1 mouse cellular context compared by ENCODE assay signal in the genomic region with DNA sequence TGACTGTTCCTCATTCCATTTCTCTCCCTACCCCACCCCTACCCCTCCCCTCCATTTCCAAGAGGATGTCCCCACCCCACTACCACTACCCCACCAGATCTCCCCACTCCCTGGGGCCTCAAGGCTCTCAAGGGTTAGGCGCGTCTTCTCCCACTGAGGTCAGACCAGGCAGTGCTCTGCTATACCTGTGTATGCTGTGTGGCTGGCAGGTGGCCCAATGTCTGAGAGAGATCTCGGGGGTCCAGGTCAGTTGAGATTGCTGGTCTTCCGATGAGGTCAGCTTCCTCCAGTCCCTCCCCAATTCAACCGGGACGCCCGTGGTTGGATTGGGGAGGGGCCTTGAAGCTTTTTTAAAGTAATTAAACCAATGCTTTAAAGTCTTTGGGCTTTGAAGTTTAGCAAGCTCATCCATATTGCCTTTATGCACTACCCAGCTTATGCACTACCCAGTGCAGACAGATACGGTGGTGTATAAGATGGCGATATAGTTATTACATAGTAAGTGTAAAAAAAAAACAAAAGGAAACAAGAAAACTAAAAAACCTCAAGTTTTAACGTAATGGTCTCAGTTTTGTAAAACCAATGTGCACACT.
TF ChIP-seq lines count a peak whose summit lies in the region.

No protein-coding gene starts in this region.

TF ChIP-seq in CH12.LX, 34 proteins besides CTCF, POLR2A, EP300 and RAD21 (continued from another document):
- TF ChIP-seq MAZ (IDR thresholded peaks at IDR 0.05; ENCODE audit: low read depth, low read length) = no peak
- TF ChIP-seq IRF4 (IDR thresholded peaks at IDR 0.05; ENCODE audit: low read depth, low read length) = no peak
- TF ChIP-seq TCF12 (IDR thresholded peaks at IDR 0.05; ENCODE audit: low read depth, low read length) = no peak
- no peak for TF ChIP-seq MEF2A (IDR thresholded peaks at IDR 0.05; ENCODE audit: borderline replicate concordance, low read depth, low read length)
- no peak for TF ChIP-seq NRF1 (IDR thresholded peaks at IDR 0.05; ENCODE audit: low read depth, low read length)
- no peak for TF ChIP-seq JUND (conservative IDR thresholded peaks at IDR 0.05; ENCODE audit: low read depth, low read length)
- no peak for TF ChIP-seq MAX (IDR thresholded peaks at IDR 0.05; ENCODE audit: low read length)
- no peak for TF ChIP-seq UBTF (IDR thresholded peaks at IDR 0.05; ENCODE audit: low read depth, low read length)
- TF ChIP-seq MXI1 (IDR thresholded peaks at IDR 0.05; ENCODE audit: low read depth, low read length) = no peak
- no peak for TF ChIP-seq SMC3 (IDR thresholded peaks at IDR 0.05; ENCODE audit: low read depth, low read length)
- no peak for TF ChIP-seq ZC3H11A (IDR thresholded peaks at IDR 0.05; ENCODE audit: low read depth, low read length)
TF ChIP-seq in CH12.LX: peak in this region for 0.
